8 mouse cellular contexts compared by ENCODE assay signal in genomic region chrX:162900938-162901337, GRCm38 (mm10). TPM values are rescaled to one million over a fixed set of nuclear protein-coding genes. Genes with fewer than 3 reads are reported as not detected.
DNase-seq lines count a peak whose midpoint lies in the region; ATAC-seq lines count a peak whose summit lies in the region.

Gene Ctps2, plus strand, starts transcription at chrX:162901238.

- peaks cover 5% of the 10 kb centered on the region for H3K4me1 ChIP-seq in kidney, embryonic 16.5 days (ENCODE audit: insufficient read depth, low read length)
- 0 out of 2 replicates have a peak, but pooled peaks cover 5% of the 10 kb centered on the region for H3K4me1 ChIP-seq in midbrain, embryonic 14.5 days (ENCODE audit: control insufficient read depth, insufficient read depth, low read length)

- H3K4me3 ChIP-seq in kidney, embryonic 16.5 days (ENCODE audit: low read length) = peak within 1 kb of the TSS; percentile 62
- peak within 1 kb of the TSS; percentile 53 for H3K4me3 ChIP-seq in midbrain, embryonic 14.5 days (replicated peaks; ENCODE audit: low read depth, low read length)

- no peak for DNase-seq in kidney, adult 8-10 months
- DNase-seq in adrenal gland, postnatal 10 days = no peak
- DNase-seq in layer of hippocampus, postnatal 14 days (ENCODE audit: low spot score in 2 of 2) = no peak
- no peak for DNase-seq in midbrain, embryonic 14.5 days
- no peak for DNase-seq in spleen, postnatal 10 days (ENCODE audit: low spot score in 2 of 2)
- no peak for DNase-seq in cerebellum, postnatal 4 days (ENCODE audit: low spot score in 2 of 2)

- H3K9me3 ChIP-seq in kidney, embryonic 16.5 days (ENCODE audit: low read length) = no peaks in the 10 kb centered on the region
- no peaks in the 10 kb centered on the region for H3K9me3 ChIP-seq in midbrain, embryonic 14.5 days (ENCODE audit: control insufficient read depth, low read length)

- H3K9ac ChIP-seq in kidney, embryonic 16.5 days (replicated peaks; ENCODE audit: low read length) = peak within 1 kb of the TSS; percentile 71
- peak within 1 kb of the TSS; percentile 72 for H3K9ac ChIP-seq in midbrain, embryonic 14.5 days (replicated peaks; ENCODE audit: low read length)

- peak within 1 kb of the TSS; percentile 61 for H3K4me2 ChIP-seq in kidney, embryonic 16.5 days (replicated peaks; ENCODE audit: low read depth, low read length)
- peak within 1 kb of the TSS; percentile 62 for H3K4me2 ChIP-seq in midbrain, embryonic 14.5 days (ENCODE audit: low read length)

- peak within 1 kb of the TSS; percentile 90 for H3K27ac ChIP-seq in kidney, embryonic 16.5 days (ENCODE audit: low read length)
- peak within 1 kb of the TSS; percentile 81 for H3K27ac ChIP-seq in midbrain, embryonic 14.5 days (replicated peaks; ENCODE audit: low read depth, low read length)

- 29% methylated on average over 4 of the region's 4 CpGs for WGBS in kidney, embryonic 16.5 days
- 36% methylated on average over 4 of the region's 4 CpGs for WGBS in midbrain, embryonic 14.5 days

- H3K27me3 ChIP-seq in kidney, embryonic 16.5 days (ENCODE audit: insufficient read depth, low read length) = peaks cover 2% of the 10 kb centered on the region; the same call in 1 of the 2 replicates
- no peaks in the 10 kb centered on the region for H3K27me3 ChIP-seq in midbrain, embryonic 14.5 days (ENCODE audit: control insufficient read depth, insufficient read depth, low read length)

- ATAC-seq in kidney, embryonic 16.5 days (ENCODE audit: low FRiP score, low TSS enrichment) = no peak
- ATAC-seq in granulocyte monocyte progenitor cell, adult 5-6 weeks (replicated peaks; ENCODE audit: poor library complexity, severe bottlenecking) = no peak
- ATAC-seq in midbrain, embryonic 14.5 days (ENCODE audit: low FRiP score, low TSS enrichment) = no peak

- no peaks in the 10 kb centered on the region for H3K36me3 ChIP-seq in kidney, embryonic 16.5 days (ENCODE audit: insufficient read depth, low read length)
- H3K36me3 ChIP-seq in midbrain, embryonic 14.5 days (ENCODE audit: control insufficient read depth, insufficient read depth, low read length) = no peaks in the 10 kb centered on the region

RNA-seq across cellular contexts. Expression of gene Ctps2, which starts in this region (rescaled TPM):
- polyA plus RNA-seq in kidney, embryonic 16.5 days (2015; fragmentation: Nextera tagmentation; extraction: Ambion mirVana) = 95.8 and 104 TPM in 2 replicates
- 10 to 100 TPM; 72.6 to 79.7 TPM for total RNA-seq in adrenal gland, postnatal 10 days (2021)
- total RNA-seq in granulocyte monocyte progenitor cell, adult 5-6 weeks (2014; fragmentation: Nextera tagmentation) = 88.1 and 119 TPM in 2 replicates
- total RNA-seq in granulocyte monocyte progenitor cell, adult 5-6 weeks (2017) = 91.0 and 91.3 TPM in 2 replicates
- 10 to 100 TPM; 45.8 to 58.4 TPM for total RNA-seq in layer of hippocampus, postnatal 14 days (2021)
- polyA plus RNA-seq in midbrain, embryonic 14.5 days (2014; fragmentation: Nextera tagmentation; extraction: Ambion mirVana) = 90.2 and 116 TPM in 2 replicates
